Mouse (Mus musculus): ENCODE data around the gene Ranbp17.

Gene Ranbp17

DNA sequence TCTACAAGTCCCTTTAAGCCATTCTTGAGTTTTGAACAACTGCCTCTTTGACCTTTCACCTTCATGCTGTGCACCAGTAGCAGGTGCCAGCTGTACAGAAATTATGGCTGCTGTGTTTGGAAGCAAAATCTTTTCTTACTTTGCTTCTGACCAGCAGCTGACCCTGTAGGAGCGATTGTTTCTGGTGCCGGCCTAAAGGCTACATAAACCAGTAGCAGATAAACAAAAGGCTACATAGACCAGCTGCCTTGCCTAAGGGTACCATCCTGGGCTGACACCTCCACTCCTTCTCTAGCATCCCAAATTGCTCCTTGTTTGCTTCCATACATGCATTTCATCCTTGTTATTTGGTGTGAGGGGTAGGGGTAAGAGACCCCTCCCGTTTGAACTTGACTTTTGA is 279.4 kb downstream of the Ranbp17 start:
- no peak for DNase-seq (ENCODE audit: low spot score in 2 of 2)

DNA sequence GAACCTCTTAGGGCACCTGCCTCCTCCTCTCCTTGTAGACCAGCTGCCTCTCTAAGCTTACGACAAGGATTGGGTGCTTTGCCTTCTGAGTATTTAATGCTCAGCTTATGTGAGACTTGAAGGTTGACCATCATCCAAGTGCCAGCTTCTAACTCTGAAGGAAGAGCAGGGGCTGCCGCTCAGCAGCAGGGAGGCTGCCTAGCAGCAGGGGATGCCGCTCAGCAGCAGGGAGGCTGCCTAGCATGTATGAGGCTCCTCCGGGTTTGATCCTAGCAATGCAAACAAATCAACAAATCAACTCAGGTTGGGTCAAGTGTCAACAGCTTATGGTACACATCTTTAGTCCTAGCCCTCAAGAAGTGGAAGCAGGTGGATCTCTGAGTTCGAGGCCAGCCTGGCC is 281.5 kb downstream of the Ranbp17 start:
- no peak for DNase-seq (ENCODE audit: low spot score in 2 of 2)

DNA sequence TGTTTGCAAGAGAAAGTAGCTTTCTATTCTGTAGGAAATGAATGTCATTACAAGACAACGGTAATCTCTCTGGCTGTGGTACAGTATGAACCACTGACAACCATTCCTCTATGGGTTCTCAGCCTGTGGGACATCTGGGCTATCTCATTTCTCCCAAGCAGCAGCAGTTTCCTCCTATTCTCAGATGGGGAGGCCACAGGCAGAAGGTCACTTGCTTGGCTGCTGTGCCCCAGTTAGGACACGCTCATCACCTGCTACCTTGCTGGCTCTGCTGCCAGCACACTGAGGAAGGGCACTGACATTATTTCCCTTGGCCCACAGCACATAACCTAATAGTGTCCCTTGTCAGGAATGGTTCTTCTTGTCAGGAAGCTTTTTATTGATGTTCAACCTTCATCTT is 285.4 kb downstream of the Ranbp17 start:
- no peak for DNase-seq (ENCODE audit: low spot score in 2 of 2)

DNA sequence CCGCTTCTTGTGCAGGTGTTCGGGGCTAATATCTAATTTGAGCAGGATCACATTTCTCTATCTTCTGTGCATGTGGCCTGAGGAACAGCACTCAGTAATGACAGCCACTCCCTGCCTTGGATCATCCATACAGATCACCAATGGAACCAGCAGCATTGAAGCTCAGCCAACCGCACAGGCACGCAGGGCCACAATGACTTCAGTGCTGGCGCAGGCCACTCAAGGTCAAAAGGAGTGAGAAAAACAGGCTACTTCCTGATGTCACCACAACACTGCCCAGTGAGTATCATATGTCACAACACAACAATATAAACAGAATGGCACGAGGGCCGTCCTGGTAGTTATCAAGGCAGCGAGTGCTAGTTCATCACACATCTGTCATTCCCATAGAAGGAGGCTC is 287.0 kb downstream of the Ranbp17 start:
- no peak for DNase-seq (ENCODE audit: low spot score in 2 of 2)

DNA sequence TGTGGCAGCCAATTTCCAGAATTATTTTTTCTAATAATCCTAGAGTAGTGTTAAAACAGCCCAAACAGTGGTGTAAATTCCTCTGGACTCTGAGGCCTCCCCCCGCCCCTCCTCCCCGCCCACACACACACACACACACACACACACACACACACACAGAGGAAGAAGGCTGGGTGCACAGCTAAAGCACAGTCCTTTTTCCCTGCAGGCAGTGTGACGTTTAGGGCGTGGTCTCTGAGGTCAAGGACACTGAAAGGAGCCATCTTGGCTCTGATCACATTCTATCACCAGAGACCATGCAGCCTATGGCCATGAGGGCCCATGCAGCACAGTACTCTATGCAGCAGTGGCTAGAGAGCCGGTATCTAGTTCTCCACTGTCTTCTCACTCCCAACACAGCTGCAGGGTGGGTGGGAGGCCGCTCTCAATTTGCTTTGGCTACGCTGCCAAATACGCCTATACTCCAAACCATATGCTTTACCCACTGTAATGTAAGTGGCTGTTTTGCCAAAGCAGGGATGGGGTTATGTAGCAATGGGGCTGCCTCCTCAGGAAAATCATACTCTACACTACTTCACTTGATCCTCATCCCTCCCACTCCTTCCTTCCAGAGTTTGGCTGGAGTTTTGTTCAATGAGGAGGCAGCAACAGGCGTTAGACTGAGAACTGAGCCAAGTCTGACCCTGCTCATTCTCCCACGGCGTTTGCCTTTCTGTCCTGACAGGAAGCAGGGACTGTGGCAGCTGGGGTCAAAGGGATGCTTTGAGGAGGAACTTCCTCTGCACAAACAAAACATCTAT is 291.8 kb downstream of the Ranbp17 start:
- DNase-seq (ENCODE audit: low spot score in 2 of 2): no peak

DNA sequence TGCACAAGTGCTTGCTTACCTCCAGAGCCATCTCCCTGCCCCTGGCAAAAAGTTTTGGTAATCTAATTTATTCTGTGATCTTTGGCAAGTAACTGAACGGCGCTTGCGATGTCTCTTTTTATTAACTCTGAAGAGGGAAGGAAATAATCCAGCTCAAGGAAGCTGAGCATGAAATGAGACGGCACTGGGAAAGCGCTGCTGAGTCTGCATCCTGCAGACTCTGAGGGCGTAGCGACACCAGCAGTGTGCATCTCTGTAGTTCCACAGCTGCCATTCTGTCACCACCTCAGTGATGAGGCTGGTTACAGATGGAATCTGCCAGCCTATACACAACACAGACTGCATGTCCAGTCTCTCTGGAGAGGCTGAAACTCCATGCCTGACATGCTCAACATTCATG is 292.8 kb downstream of the Ranbp17 start:
- DNase-seq (ENCODE audit: low spot score in 2 of 2): no peak

DNA sequence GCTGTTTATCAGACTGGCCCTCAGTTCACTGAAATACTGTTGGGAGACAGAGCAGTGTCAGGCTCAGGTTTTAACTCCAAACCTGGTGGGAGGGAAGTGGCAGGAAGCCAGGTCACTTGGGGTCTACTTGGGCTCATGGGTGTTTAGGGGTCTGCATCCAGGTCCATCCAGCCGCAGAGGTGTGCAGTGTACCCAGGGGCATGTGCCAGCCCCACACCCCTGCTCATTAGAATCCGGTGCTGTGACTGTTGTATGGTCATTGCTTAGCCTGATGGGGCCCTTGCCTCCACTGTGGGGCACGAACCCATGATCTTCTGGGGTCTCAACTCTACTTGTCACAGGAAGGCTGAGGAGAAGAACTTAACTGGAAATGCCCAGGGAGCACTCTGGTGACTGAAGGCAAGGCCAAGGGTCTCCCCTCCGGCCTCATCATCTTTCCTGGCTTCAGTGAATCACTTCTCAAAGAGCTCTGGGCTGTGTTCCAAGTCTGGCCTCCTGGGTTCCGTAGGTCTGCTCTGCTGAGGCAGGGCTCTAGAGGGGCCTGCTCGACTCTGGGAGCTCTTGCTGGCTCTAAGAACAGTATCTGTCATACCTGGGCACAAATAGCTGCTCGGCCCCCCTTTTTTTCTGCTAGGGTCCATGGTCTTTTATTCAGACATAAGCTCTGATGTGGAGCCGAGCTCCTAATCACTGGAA is 296.0 kb downstream of the Ranbp17 start:
- no peak for DNase-seq (ENCODE audit: low spot score in 2 of 2)

DNA sequence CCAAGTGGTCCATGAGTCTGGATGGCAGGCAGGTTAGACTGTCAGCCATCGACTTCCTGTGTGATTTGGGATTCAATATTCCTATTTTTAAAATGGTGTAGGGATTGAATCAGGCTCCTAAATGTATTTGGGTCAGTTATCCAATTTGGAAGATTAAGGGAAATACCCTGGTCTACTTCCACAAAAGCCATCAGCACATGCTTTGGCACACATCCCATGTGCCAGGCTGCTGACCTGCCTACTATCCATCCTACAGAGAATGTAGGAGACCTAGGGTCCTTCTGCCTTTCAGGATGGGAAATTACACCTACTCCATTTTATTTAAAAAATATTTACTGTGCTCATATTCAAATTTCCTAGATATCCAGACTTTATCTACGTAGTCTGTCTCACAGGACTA is 306.1 kb downstream of the Ranbp17 start:
- no peak for DNase-seq (ENCODE audit: low spot score in 2 of 2)

DNA sequence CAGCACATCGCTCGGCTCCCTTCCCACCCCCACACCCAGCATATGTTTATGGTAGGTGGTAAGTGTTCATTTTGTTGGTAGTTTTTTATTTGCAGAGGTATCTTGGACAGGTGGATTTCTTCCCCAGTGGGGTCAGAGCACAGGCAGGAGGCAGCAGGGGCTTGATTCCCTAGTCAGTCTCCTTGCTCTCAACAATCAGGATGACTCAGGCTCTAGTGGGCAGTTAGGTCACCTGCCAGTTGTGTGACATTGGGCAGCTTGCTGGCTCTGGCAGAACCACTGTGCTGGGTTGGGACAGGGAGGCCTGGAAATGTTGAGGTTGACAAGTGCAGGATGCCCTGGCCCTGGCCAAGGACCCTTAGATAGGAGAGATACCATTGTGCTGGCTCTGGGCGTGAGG is 308.6 kb downstream of the Ranbp17 start:
- no peak for DNase-seq (ENCODE audit: low spot score in 2 of 2)

DNA sequence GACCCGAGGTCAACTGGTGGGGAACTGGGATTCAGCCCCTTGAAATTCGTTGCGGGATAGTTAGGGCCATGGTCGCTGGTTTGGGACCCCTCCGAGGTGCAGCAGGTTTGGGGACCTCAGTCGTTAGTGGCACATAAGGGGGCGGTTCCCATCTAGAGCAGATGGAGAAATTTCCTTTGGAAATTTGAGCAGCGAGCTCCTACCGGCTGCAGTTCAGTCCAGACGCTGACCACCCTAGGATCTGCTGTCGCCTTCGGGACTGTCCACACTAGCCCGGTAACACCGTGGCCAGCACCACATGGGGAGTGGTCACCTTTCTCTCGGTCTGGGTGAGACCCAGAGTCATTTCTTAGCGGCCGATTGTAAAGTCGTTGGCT is 309.2 kb downstream of the Ranbp17 start:
- DNase-seq (ENCODE audit: low spot score in 2 of 2): no peak

DNA sequence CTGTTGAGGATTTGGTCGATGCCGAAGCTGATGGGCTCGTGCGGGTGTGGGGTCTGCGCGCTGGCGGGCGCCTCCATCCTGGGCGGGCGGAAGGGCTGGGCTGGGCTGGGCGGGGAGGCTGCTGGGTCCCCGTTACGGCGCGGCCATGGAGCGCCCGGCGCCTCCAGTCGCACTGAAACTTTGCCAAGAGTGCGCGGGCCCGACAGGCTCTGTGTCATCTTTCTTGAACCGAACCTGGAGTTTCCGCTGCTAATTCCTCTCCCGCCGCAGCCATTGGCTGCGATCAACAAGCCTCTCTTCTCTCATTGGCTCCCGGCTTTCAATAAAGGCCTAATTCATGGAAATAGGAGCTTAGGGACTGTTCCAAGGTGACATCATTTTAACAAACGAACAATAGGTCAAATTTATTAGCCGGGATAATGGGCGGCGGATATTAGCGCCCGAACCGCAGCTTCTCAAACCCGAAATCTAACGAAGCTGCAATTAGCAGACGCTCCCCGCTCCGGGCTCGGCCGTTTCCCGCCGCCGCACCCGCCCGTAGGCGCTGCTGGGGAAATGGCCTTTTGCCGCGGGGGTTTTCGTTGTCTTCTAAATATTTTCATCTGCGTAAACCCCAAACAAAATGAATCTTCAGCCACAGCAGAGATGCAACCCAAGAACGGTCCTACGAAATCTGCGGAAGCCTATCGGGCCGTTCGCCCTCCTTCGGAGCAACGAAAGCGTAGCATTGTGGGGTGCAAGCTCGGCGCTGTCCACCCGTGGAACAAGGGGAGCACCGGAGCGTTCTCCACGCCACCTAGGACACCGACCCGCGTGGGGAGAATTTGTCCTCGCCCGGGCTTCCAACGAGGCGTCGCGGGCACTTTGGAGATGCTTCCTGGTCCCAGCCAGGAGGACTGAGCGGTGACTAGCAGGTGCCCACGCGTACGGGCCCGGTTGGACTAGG is 309.9 kb downstream of the Ranbp17 start, which contains the start of gene Tlx3:
Gene Tlx3 (minus strand): TSS at position 207 of the 946 bp plus-strand sequence.
- no peak for DNase-seq (ENCODE audit: low spot score in 2 of 2)

DNA sequence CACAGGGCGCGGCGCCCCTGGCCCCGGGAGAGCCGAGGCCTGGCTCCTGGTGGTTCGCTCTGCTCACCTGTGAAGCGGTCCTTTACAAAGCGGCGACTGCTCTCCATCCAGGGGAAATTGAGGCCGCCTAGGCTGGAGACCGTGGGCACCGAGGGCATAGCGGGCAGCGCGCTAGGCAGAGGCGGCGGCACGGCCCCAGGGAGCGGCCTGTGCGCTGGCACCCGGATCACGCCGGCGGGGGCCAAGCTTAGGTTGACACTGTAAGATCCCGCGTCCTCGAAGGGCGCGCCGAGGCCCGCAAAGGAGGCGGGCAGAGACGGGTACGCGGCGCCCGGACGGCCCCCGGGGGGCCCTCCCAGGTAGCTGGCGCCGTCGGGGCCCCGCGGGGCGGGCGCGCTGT is 310.6 kb downstream of the Ranbp17 start:
- no peak for DNase-seq (ENCODE audit: low spot score in 2 of 2)

DNA sequence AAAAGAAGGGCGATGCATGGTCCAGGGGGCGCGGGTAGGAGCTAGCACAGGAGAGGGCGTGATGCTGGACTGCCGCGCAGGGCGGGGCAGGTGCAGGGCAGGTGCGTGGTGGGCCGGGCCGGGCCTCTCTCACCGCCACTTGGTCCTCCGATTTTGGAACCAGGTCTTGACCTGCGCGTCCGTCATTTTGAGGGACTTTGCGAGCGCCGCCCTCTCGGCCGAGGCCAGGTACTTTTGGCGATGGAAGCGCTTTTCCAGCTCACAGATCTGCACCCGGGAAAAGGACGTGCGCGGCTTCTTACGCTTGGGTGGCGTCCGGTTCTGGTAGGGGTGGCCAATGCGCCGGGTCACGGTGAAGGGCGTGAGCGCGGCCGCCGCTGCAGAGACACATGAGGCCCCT is 311.2 kb downstream of the Ranbp17 start:
- no peak for DNase-seq (ENCODE audit: low spot score in 2 of 2)

DNA sequence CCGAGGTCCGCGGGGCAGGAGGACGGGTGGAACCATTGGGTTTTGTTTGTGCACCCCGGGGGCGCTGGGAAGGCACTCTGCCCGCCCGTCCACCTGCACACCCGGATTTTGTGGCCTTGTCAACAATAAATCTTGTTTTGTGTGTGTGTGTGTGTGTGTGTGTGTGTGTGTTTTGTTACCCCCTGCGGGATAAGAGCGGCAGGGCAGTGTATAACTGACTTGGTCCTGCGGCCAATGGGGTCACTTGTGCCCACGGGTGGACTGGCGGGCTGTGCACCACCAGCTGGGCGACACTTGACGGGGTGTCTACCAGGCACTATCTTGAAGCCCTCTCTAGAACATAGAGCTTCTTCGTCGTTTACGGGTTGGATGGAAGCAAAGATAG is 311.9 kb downstream of the Ranbp17 start:
- peak in 1 of 2 experiments; percentile 8 for DNase-seq (ENCODE audit: low spot score in 2 of 2)

DNA sequence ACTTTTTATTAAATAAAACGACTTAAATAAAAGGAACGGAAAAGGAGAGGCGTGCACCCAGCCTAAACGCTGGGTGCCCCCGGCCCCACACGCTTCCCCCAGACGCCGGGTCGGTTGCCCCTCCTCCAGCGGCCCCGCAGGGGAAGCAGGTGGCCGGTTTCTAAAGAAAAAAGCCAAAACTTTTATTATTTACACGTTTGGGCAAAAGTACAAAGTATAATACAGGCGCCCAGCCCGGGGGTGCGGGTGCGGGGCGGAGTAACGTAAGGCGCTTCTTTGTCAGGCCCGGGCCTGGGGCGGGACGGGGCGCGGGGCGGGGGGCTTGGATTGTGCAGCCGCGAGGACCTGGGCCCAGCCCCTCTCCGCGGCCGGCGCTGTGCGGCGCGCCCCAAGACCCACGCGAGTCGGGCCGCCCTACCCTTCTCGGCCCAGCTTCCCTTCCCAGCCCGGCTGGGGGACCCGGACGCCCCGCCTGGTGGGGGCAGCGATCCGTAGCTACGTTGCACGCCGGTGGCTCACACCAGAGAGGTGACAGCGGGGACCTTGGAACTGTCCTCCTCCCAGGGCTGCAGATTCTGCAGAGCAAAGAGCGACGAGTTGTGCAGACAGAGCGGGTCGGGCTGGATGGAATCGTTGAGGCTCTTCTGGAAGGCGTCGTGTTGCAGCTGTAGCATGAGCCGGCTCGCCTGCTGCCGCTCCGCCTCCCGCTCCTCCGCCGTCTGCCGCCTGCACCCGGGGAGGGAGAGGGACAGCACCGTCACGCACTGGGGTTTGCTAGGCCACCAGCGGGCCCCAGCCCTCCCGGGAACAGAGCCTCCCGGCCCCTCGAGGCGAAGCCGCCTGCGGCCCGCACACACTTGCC is 312.6 kb downstream of the Ranbp17 start:
- DNase-seq (ENCODE audit: low spot score in 2 of 2): peak; percentile 7 to 19

DNA sequence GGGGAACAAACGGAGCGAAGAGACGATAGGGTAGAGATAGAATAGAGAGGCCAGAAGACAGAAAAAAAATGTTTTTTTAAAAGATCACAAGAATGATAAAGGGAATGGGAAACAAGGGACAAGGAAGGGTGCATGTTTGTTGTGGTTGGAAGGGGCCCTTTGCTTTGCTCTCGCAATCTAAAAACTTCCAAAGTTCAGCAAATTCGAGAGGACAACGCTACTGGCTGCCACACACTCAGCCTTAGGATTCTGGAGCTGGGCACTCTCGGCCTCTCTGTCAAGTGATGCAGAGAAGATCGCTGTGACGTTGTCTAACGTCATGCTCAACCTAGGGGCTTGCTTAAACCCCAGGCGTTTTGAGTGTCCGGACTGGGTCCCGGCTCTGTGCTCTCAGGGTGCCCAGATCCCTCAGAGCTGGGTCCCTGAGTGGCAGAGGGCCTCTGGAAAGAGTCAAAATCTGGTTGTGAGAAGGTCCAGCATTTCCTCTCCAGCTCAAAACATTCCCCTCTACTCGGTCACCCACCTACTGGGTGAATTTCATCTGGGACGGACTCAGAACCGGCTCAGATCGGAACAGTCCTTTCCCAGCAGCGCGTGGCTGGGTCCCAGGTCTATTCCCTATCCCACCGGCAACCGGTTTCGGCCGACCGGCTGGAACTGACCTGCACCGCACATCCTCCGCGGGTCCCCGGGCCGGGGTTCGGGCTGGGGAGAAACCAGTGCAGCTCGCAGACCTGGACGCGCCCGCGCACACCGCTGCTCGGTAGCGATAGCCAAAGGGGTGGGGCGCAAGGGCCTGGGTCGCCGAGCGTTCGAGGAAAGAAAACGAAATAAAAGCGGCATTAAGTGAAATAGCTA is 313.4 kb downstream of the Ranbp17 start:
- DNase-seq (ENCODE audit: low spot score in 2 of 2): no peak

DNA sequence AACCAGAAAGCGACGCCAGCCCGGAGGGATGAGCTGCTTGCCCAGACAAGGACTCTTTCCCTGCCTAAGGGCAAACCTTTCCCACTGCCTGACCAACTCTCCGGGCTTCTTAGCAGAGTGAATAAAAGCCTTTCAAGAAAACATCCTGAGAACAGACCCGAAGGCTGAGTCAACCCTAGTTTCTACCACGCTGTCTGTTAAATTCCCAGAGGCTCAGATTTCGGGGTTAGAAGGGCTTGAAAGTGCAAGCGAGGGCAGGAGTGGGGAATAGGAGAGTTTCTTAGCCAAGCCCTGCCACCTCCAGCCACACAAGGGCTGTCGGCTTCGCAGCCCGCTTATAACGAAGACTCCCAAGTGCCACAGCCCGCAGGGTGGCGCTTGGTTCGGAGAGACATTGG is 314.4 kb downstream of the Ranbp17 start:
- no peak for DNase-seq (ENCODE audit: low spot score in 2 of 2)

DNA sequence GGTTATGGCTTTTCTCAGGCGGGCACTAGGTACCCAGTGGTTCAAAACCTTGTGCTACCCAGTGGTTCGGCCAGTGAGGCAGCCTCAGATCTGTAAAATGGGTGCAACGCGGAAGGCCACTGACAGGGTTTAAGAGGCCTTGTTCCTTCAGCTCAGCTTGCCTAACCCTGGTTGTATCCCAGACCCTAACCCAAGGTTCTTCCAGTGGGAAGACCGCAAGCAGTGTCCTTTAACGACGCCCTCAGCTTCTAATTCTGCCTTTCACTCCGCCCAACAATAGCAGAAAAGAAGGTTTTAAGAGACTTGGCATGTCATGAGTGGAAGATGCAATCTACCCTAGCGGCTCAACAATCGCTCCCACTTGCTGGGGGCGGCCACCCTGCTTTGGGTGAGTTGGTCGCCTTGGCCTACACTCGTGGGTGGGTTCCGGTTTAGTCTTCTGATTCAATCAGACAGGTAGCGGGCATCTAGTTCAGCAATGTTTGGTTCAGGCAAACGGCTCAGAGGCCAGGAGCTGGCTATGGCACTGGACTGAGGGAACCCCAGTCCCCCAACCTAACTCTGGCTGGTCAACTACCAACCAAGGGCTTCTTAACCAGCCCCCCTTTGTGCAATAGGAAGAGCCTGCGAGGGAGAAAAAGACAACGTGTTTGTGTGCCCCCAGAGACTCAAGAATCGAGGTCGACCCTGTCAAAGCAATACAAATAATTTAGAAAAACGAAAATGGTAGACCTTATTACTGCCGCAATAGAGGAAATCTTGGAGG is 315.0 kb downstream of the Ranbp17 start:
- no peak for DNase-seq (ENCODE audit: low spot score in 2 of 2)

DNA sequence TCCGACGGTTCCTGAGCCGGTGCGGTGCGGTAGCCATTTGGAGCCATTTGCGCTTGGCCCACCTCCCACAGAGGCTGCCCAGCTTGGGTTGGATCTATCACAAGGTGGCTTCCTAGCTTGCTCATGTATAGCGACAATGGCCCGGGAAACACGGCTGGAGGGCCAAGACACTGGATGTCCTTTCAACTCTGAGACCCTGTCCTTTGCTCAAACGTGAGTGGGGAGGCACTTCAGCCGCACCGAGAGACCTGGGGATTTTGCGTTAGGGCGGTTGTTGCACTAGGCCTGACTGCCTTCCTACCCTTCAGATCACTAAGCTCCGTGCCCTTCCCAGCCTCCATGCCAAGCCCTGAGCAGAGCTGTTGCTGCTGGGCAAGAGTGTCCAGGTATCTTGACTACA is 315.9 kb downstream of the Ranbp17 start:
- no peak for DNase-seq (ENCODE audit: low spot score in 2 of 2)

DNA sequence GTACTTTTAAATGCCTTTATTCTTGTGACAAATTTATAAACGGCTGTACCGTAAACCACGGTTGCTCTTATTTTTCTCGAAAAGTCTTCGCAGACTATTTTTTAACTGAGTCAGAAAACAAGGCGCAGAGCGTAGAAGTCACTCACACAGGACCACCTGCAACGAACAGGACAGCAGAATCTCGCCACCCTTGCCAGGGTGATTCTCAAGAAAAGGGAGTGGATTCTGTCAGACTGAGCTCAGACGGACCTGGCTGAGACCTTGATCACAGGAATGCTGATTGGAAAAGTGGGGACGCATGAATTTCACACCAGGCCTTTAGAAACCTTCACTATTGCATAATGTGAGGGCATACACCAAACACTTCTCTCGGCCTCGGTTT is 316.4 kb downstream of the Ranbp17 start:
- no peak for DNase-seq (ENCODE audit: low spot score in 2 of 2)

All from spleen, postnatal 10 days (tissue).